Mouse (Mus musculus): ENCODE data around the gene Ccdc103.

GRCm38 (mm10) chr11:102900763-102901162, 19.8 kb downstream of the Ccdc103 start, which contains the start of gene Gfap:
- TF ChIP-seq CTCF (IDR thresholded peaks at IDR 0.05; ENCODE audit: extremely low read depth, insufficient read depth, insufficient read length, insufficient replicate concordance) (peak; percentile 74; the same call in 1 of the 2 replicates), POLR2A (IDR thresholded peaks at IDR 0.05; ENCODE audit: low read depth, low read length) (no peak)
